Mouse (Mus musculus) midbrain, postnatal 0 days (tissue): ENCODE results near the gene Nat8f5. TPM values are rescaled to one million over a fixed set of nuclear protein-coding genes. Genes with fewer than 3 reads are reported as not detected.

Source experiments
- ATAC-seq: fragments of 200-750 bp; cut with Nextera tagmentation; 2 replicates; pipeline ENCODE4 v1.8.0; 2017; ENCODE audit warnings: moderate number of reproducible peaks, mild to moderate bottlenecking, moderate TSS enrichment, moderate library complexity; ENCODE audit not compliant: low FRiP score
- DNase-seq: peaks from one replicate; pipeline ENCODE4 v3.0.0-alpha.2; 2015; ENCODE audit warnings: low spot score
- H3K27ac ChIP-seq: fragments of 300-500 bp; sonication (generic); 2 replicates; pipeline ENCODE4 v1.5.1; 2014; ENCODE audit warnings: low read depth, mild to moderate bottlenecking, low read length, mixed read lengths
- H3K27me3 ChIP-seq: fragments of 300-500 bp; sonication (generic); 2 replicates; pipeline ENCODE4 v1.6.1; 2014; ENCODE audit warnings: low read length, control low read depth, mixed read lengths; ENCODE audit not compliant: insufficient read depth
- H3K36me3 ChIP-seq: fragments of 300-500 bp; sonication (generic); 2 replicates; pipeline ENCODE4 v1.6.1; 2014; ENCODE audit warnings: low read length, control low read depth, mixed read lengths; ENCODE audit not compliant: insufficient read depth
- H3K4me1 ChIP-seq: fragments of 300-500 bp; sonication (generic); 2 replicates; pipeline ENCODE4 v1.6.1; 2014; ENCODE audit warnings: mild to moderate bottlenecking, control low read depth, antibody characterized with exemption, low read length, mixed read lengths; ENCODE audit not compliant: insufficient read depth
- H3K4me2 ChIP-seq: fragments of 300-500 bp; sonication (generic); 2 replicates; pipeline ENCODE4 v1.6.1; 2014; ENCODE audit warnings: low read depth, mild to moderate bottlenecking, low read length, mixed read lengths; ENCODE audit not compliant: poor library complexity, severe bottlenecking
- H3K4me3 ChIP-seq: fragments of 300-500 bp; sonication (generic); 2 replicates; pipeline ENCODE4 v1.5.1; 2014; ENCODE audit warnings: low read depth, mild to moderate bottlenecking, low read length, moderate library complexity
- H3K9ac ChIP-seq: fragments of 300-500 bp; sonication (generic); replicated peaks from 2 replicates; pipeline ENCODE4 v1.6.1; 2014; ENCODE audit warnings: mild to moderate bottlenecking, low read length, moderate library complexity, mixed read lengths; ENCODE audit not compliant: poor library complexity, severe bottlenecking
- H3K9me3 ChIP-seq: fragments of 300-500 bp; sonication (generic); 2 replicates; pipeline ENCODE4 v1.6.1; 2016; ENCODE audit warnings: low read length, control low read depth
- CTCF ChIP-seq: IDR thresholded peaks from 2 replicates; pipeline ENCODE4 v1.5.1; 2016; ENCODE audit warnings: antibody characterized with exemption, mild to moderate bottlenecking
- WGBS: fragments of 180-500 bp; shearing (Covaris S2); extraction: QIAGEN DNeasy Blood & Tissue Kit; methylation state at CpG from one replicate; pipeline ENCODE4 v1.1.7; 2014; 5-methylcytosine and 5-hydroxymethylcytosine counted together
- polyA plus RNA-seq: library from polyadenylated mRNA; unstranded; fragments of >200 nt; fragmentation: Nextera tagmentation; extraction: Ambion mirVana; gene quantifications from 2 replicates; pipeline ENCODE4 v1.2.1, GENCODE M21; 2015
- total RNA-seq: library from RNA; depleted of rRNA; stranded (reverse); fragments of >200 nt; gene quantifications from 2 replicates; pipeline ENCODE4 v1.2.3, GENCODE M21; 2014

Gene Nat8f5
- total and polyA plus RNA-seq, 2 experiments from 2014 or later: 0.49 to 0.73 TPM

DNA sequence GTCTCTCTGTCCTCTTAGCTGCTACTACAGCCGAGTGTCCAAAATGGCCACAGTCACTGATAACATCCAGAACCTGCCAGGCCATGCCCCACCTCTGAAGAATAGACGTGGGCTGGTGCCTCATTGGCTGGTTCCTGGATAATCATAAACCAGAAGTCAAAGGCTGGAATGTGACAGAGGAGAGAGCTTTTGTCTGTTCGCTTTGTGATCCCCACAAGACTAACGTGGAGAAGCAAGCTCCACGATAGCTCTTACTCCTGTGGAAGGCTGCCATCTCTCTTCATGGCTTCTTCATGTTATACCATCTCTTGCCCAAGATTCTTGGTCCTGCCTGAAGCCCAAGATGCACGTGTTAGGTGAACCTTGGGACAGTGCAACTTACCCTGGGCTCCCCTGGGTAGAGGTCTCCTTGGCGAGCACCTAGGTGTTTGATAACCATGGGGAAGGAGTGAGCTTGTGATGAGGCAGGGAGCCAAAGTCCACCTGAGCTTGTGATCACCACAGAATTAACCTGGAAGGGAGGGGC is 11.1 kb upstream of the Nat8f5 start, which contains the start of gene Nat8:
Nat8 (minus strand) TSS at position 287 of the 526 bp plus-strand sequence.
- TF ChIP-seq CTCF: no peak
- no peak within 1 kb of the TSS for H3K9ac ChIP-seq
- no peaks in the 10 kb centered on the region for H3K4me1 ChIP-seq
- no peaks in the 10 kb centered on the region for H3K27me3 ChIP-seq
- no peaks in the 10 kb centered on the region for H3K9me3 ChIP-seq
- WGBS: 84% methylated on average over 7 of the region's 7 CpGs
- H3K4me3 ChIP-seq: no peak within 1 kb of the TSS
- H3K36me3 ChIP-seq: no peaks in the 10 kb centered on the region
- ATAC-seq (no peak), DNase-seq (no peak)
- H3K27ac ChIP-seq: no peak within 1 kb of the TSS
- H3K4me2 ChIP-seq: no peak within 1 kb of the TSS

DNA sequence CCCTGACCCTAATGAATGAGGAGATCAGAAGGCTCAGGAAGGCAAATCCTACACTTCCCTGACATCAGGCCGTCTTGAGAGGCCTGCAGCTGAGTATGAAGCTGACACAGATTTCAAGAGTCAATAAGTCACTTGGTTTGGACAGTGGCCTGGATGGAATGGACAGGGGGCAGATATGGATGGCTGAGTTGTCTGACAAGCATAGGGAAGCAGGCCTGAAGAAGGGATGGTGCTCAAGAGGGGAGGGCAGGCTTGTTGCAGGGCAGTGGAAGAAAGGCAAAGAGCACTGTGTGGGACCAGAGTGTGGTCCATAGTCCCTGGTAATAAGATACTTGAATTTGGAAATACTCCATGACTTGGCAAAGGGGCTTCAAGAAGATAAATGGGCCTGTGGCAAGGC is 8.7 kb upstream of the Nat8f5 start:
- H3K36me3 ChIP-seq: no peaks in the 10 kb centered on the region
- no peak for TF ChIP-seq CTCF
- H3K4me1 ChIP-seq: no peaks in the 10 kb centered on the region
- H3K27ac ChIP-seq: no peak overlapping the region
- no peak overlapping the region for H3K9ac ChIP-seq
- no peaks in the 10 kb centered on the region for H3K9me3 ChIP-seq
- DNase-seq: no peak
- no peak overlapping the region for H3K4me3 ChIP-seq
- no peak for ATAC-seq
- H3K4me2 ChIP-seq: no peak overlapping the region
- H3K27me3 ChIP-seq: no peaks in the 10 kb centered on the region
- 60% methylated on average over 1 of the region's 1 CpGs for WGBS

DNA sequence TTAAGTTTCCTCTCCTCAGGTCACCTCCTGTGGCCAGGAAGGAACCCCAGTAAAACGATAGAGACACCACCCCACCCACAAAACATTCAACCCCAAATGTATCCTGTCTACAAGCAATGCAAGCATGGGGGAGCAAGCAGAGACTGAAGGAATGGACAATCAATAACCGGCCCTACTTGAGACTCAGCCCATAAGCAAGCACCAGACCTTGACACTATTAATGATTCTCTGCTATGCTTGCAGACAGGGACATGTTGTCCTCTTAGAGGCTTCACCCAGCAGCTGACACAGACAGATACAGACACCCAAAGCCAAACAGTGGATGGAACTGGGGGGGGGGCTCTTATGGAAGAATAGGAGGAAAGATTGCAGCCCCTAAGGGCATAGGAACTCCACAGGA is 5.1 kb upstream of the Nat8f5 start:
- Histone ChIP-seq H3K9me3 (no peaks in the 10 kb centered on the region), H3K4me3 (no peak overlapping the region), H3K4me1 (no peaks in the 10 kb centered on the region), H3K27me3 (no peaks in the 10 kb centered on the region), H3K9ac (no peak overlapping the region), H3K36me3 (no peaks in the 10 kb centered on the region), H3K4me2 (no peak overlapping the region), H3K27ac (no peak overlapping the region)
- TF ChIP-seq CTCF: no peak
- ATAC-seq (no peak), DNase-seq (no peak)
- WGBS: 91% methylated on average over 2 of the region's 2 CpGs

DNA sequence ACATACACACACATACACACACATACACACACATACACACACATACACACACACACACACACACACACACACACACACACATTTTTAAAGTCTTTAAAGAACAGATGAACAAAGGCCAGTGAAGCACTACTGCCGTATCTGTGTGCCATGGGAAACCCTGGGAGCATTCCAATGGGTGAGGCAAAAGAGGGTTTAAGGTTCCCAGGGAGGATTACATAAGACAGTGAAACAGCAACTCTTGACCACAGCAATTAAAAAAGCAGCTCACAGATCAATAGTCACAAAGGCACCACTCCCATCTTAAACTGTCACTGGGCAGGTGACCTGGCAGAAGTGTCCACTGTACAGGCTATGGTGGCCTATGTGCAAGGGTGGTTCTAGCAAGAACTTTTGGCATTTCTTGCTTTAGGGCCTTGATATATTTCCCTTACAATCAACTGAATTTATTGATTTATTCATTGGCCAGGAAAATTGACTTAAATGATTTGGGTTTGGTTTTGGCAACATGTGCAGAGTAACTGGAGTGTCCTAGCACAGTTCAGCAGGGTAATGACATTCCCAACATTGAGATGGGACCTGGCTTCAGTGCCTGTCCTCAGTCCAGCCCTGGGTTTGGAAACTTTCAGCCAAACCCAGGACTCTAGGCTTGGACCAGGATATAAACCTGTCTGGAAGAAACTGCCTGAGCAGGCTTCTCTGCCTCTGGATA is 2.8 kb upstream of the Nat8f5 start:
- 82% methylated on average over 1 of the region's 1 CpGs for WGBS

DNA sequence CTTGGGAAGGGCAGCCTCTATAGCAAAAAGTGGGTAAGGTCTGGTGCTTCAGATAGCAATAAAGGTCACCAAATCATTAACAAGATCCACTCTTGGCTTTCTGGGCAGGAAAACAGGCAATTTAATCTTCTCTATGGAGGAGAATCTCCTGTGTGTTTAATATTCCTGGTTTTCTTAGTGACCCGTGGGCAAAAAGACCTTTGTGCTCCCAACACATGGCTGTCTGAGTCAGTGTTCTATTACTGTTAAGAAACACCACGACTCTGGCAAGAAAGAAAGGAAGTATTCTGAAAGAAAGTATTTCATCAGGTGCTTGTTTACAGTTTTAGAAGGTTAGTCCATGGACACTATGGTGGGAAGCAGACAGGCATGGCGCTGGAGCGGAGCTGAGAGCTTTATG is 1.5 kb upstream of the Nat8f5 start:
- DNase-seq (no peak), ATAC-seq (no peak)
- TF ChIP-seq CTCF: no peak
- H3K4me1 ChIP-seq: no peaks in the 10 kb centered on the region
- no peak overlapping the region for H3K27ac ChIP-seq
- no peaks in the 10 kb centered on the region for H3K36me3 ChIP-seq
- no peaks in the 10 kb centered on the region for H3K27me3 ChIP-seq
- H3K4me2 ChIP-seq: no peak overlapping the region
- no peak overlapping the region for H3K4me3 ChIP-seq
- WGBS: 85% methylated on average over 4 of the region's 4 CpGs
- no peak overlapping the region for H3K9ac ChIP-seq
- no peaks in the 10 kb centered on the region for H3K9me3 ChIP-seq

More for the DNA sequence above, 2.8 kb upstream of the Nat8f5 start:
- Histone ChIP-seq H3K9me3 (no peaks in the 10 kb centered on the region), H3K9ac (no peak overlapping the region), H3K27ac (no peak overlapping the region), H3K4me1 (no peaks in the 10 kb centered on the region), H3K27me3 (no peaks in the 10 kb centered on the region), H3K4me3 (no peak overlapping the region), H3K4me2 (no peak overlapping the region), H3K36me3 (no peaks in the 10 kb centered on the region)
- DNase-seq: no peak
- TF ChIP-seq CTCF: no peak
- ATAC-seq: no peak

DNA sequence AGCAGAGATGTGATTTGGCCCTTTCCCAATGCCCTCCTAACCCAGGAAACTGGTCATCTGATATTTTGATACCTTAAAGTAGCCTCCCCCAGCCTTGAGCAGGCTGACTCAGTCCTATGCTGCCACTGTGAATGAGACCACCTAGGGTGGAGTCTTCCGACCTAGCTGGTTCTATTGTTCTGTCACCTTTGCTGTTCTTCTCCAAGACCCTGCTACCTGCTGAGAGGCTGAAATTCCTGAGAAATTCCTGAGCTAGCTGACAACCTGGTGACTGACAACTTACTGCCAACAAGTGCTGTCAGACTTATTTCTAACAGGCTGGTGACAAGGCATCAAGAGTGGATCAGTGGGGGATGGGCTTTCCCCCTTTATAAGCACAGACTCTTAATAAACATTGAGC is 2.4 kb downstream of the Nat8f5 start:
- Histone ChIP-seq H3K27ac (no peak overlapping the region), H3K27me3 (no peaks in the 10 kb centered on the region), H3K9me3 (no peaks in the 10 kb centered on the region), H3K4me1 (no peaks in the 10 kb centered on the region), H3K36me3 (no peaks in the 10 kb centered on the region), H3K9ac (no peak overlapping the region), H3K4me3 (no peak overlapping the region), H3K4me2 (no peak overlapping the region)
- TF ChIP-seq CTCF: no peak
- DNase-seq (no peak), ATAC-seq (no peak)
- WGBS: 19% methylated on average over 1 of the region's 1 CpGs
